ENCODE assay signal across 7 mouse cellular contexts in genomic region chr11:33162211-33162997, GRCm38 (mm10). TPM values are rescaled to one million over a fixed set of nuclear protein-coding genes. Genes with fewer than 3 reads are reported as not detected.
DNase-seq lines count a peak whose midpoint lies in the region; ATAC-seq and TF ChIP-seq lines count a peak whose summit lies in the region.

No protein-coding gene starts in this region.

- H3K36me3 ChIP-seq in midbrain, embryonic 10.5 days = peaks cover 40% of the 10 kb centered on the region

- peak; percentile 82 to 91 for DNase-seq in adrenal gland, adult (ENCODE audit: inconsistent age in 2 of 2, low spot score in 1 of 2)
- peak; percentile 72 for DNase-seq in gastrocnemius, postnatal 14 days
- DNase-seq in left cerebral cortex, postnatal 4 days = peak; percentile 79
- DNase-seq in midbrain, embryonic 10.5 days (ENCODE audit: low spot score) = peak; percentile 81
- peak; percentile 46 for DNase-seq in spleen, adult 12 weeks (ENCODE audit: low spot score)

- H3K27me3 ChIP-seq in midbrain, embryonic 10.5 days (ENCODE audit: low read depth, poor library complexity, severe bottlenecking) = no peaks in the 10 kb centered on the region

- ATAC-seq in inflammation-experienced regulatory T-cells, adult 6 months = peak; percentile 57

- no peak for TF ChIP-seq CTCF in cortical plate, adult 2 months (IDR thresholded peaks at IDR 0.05; ENCODE audit: extremely low read depth, insufficient read depth, low read length)

- H3K27ac ChIP-seq in cortical plate, adult 2 months (ENCODE audit: insufficient read depth, low read length) = no peak overlapping the region
- H3K27ac ChIP-seq in midbrain, embryonic 10.5 days (replicated peaks) = peak overlapping the region; percentile 97

- 2% methylated on average over 53 of the region's 53 CpGs for WGBS in midbrain, embryonic 10.5 days

- no peaks in the 10 kb centered on the region for H3K9me3 ChIP-seq in midbrain, embryonic 10.5 days (replicated peaks)

- peak overlapping the region; percentile 68 for H3K4me3 ChIP-seq in cortical plate, adult 2 months (ENCODE audit: insufficient read depth, low read length)
- peak overlapping the region; percentile 96 for H3K4me3 ChIP-seq in midbrain, embryonic 10.5 days

- no peak for TF ChIP-seq POLR2A in cortical plate, adult 2 months (IDR thresholded peaks at IDR 0.05; ENCODE audit: extremely low read depth, insufficient read depth, low read length)

- intact Hi-C loops in gastrocnemius, postnatal 14 days (cut with DNase I; ENCODE audit: low total_unique reads) = no loop called here
- intact Hi-C loops in left cerebral cortex, postnatal 4 days (cut with DNase I) = no loop called here

- peaks cover 2% of the 10 kb centered on the region; the same call in 1 of the 2 replicates for H3K4me1 ChIP-seq in cortical plate, adult 2 months (ENCODE audit: control insufficient read depth, insufficient read depth, low read length)
- H3K4me1 ChIP-seq in midbrain, embryonic 10.5 days = peaks cover 34% of the 10 kb centered on the region

RNA-seq across cellular contexts. Expression of gene Npm1, which starts 0.6 kb away (rescaled TPM):
- 178 and 182 TPM in 2 replicates for polyA plus RNA-seq in cortical plate, adult 2 months (2012; rRNA removed)
- 100 to 1,000 TPM; 136 to 145 TPM for total RNA-seq in gastrocnemius, postnatal 14 days (2021)
- polyA plus RNA-seq in inflammation-experienced regulatory T-cells, adult 6 months (2017; shearing (Covaris generic)) = 1,000 to 10,000 TPM; 1,279 to 1,457 (median 1,455) TPM
- 100 to 1,000 TPM; 303 to 338 TPM for total RNA-seq in left cerebral cortex, postnatal 4 days (2021)
- polyA plus RNA-seq in midbrain, embryonic 10.5 days (2016; fragmentation: Nextera tagmentation; extraction: Ambion mirVana) = 1,028 and 1,324 TPM in 2 replicates

RNA-seq across cellular contexts. Expression of gene Fgf18, which starts 15.2 kb away (rescaled TPM):
- 1.8 and 2.0 TPM in 2 replicates for polyA plus RNA-seq in cortical plate, adult 2 months (2012; rRNA removed)
- total RNA-seq in gastrocnemius, postnatal 14 days (2021) = 1 to 10 TPM; 1.9 to 5.6 TPM
- not detected for polyA plus RNA-seq in inflammation-experienced regulatory T-cells, adult 6 months (2017; shearing (Covaris generic))
- 1 to 10 TPM; 7.4 to 8.4 TPM for total RNA-seq in left cerebral cortex, postnatal 4 days (2021)
- polyA plus RNA-seq in midbrain, embryonic 10.5 days (2016; fragmentation: Nextera tagmentation; extraction: Ambion mirVana) = 6.5 and 8.8 TPM in 2 replicates

RNA-seq across cellular contexts. Expression of gene Tlx3, which starts 41.0 kb away (rescaled TPM):
- not detected in 2 replicates for polyA plus RNA-seq in cortical plate, adult 2 months (2012; rRNA removed)
- not detected for total RNA-seq in gastrocnemius, postnatal 14 days (2021)
- polyA plus RNA-seq in inflammation-experienced regulatory T-cells, adult 6 months (2017; shearing (Covaris generic)) = not detected
- total RNA-seq in left cerebral cortex, postnatal 4 days (2021) = not detected
- 2.0 and 3.3 TPM in 2 replicates for polyA plus RNA-seq in midbrain, embryonic 10.5 days (2016; fragmentation: Nextera tagmentation; extraction: Ambion mirVana)
